Mouse (Mus musculus): Measurements from ENCODE around the gene Tmem74b.

Tmem74b gene

DNA sequence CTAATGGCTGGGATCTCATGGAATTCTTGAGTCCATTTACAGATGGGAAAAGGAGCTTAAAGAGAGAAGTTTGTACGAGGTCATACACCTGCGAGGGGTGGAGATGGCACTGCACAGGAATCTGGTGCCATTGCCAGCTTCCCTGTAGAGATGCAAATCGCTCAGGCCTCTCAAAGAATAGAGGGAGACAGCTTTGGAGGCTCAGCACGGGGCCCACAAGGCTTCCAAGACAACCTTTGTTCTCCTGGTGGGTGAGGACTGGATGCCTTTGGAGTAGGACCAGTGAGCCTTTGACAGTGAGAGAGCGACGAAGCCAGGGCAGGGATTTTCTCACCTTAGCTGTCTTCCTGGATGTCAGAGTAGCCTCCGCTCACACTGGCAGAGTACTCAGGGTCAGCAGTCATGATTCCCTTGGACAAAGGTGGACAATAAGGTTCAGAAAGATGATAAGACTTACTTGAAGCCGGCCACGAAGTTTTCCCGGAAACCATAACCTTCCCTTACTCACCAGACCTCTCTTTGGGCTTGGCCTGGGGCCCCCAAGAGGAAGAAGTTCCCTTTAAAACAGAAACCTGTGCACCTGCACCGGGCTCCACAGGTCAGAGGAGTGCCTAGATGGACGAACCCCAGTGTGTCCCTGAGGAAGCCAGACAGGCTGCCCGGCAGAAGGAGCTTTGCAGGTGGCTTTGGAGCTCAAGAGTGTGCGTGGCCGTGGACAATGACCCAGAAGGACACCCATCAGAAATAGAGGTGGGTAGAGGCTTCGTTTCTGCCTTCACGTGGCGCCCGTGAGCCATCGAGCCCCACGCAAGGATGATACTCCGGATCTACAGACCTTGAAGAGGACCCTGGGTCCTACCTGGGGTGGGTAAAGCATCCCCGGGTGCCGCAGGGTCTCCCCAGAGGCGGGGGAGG, at the start of gene Tmem74b:
Gene Tmem74b (plus strand): TSS at position 778 of the 915 bp plus-strand sequence.
- TF ChIP-seq GATA4 (IDR thresholded peaks at IDR 0.05; ENCODE audit: insufficient replicate concordance, low read length), result no peak

DNA sequence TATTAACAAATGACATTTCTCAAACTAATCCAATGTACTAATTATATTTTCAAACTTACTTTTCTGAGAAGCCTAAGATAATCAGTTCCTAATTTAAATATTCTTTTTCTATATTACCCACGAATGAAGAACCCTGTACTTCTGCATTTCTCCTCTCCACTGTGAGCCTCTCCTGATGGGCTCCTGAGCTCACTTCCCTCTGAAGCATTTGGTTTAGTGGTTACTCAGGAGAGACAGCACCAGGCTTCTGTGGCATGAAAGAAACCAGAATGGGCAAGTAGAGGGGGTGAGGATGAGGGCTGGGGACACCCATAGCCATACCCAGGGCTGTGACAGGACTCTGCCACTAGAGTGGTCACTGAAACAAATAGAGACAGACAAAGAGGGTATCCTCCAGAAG, 49.8 kb upstream of the Tmem74b start:
- no peak for TF ChIP-seq GATA4 (IDR thresholded peaks at IDR 0.05; ENCODE audit: insufficient replicate concordance, low read length)

GRCm38 (mm10) chr2:151668433-151668832, 33.4 kb upstream of the Tmem74b start, which contains the start of gene Rad21l:
TSS of gene Rad21l (minus strand) at chr2:151668533.
- TF ChIP-seq GATA4 (IDR thresholded peaks at IDR 0.05; ENCODE audit: insufficient replicate concordance, low read length), result no peak

GRCm38 (mm10) chr2:151670026-151670967, 31.5 kb upstream of the Tmem74b start:
- TF ChIP-seq GATA4 (IDR thresholded peaks at IDR 0.05; ENCODE audit: insufficient replicate concordance, low read length), result no peak

- TF ChIP-seq GATA4 (IDR thresholded peaks at IDR 0.05; ENCODE audit: insufficient replicate concordance, low read length), result no peak
These were observed 30.9 kb upstream of the Tmem74b start for GRCm38 (mm10) chr2:151670968-151671329.

GRCm38 (mm10) chr2:151676234-151676633, 25.6 kb upstream of the Tmem74b start:
- no peak for TF ChIP-seq GATA4 (IDR thresholded peaks at IDR 0.05; ENCODE audit: insufficient replicate concordance, low read length)

GRCm38 (mm10) chr2:151682357-151682756, 19.5 kb upstream of the Tmem74b start:
- TF ChIP-seq GATA4 (IDR thresholded peaks at IDR 0.05; ENCODE audit: insufficient replicate concordance, low read length), result no peak

DNA sequence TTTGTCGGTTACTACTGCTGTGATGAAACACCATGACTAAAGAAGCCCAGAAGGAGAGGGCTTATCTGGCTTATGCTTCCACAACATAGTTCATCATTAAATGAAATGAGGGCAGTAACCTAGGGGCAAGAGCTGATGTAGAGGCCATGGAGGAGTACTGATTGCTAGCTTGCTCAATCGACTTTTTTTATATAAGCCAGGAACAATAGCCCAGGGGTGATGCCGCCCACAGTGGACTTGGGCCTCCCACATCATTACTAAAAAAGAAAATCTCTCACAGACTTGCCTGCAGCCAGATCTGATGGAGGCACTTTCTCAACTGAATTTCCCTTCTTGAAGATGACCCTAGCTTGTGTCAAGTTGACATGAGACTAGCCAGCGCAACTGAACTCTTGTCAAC, 18.8 kb upstream of the Tmem74b start:
- no peak for TF ChIP-seq GATA4 (IDR thresholded peaks at IDR 0.05; ENCODE audit: insufficient replicate concordance, low read length)

GRCm38 (mm10) chr2:151702146-151702850, 490 bp downstream of the Tmem74b start:
- no peak for TF ChIP-seq GATA4 (IDR thresholded peaks at IDR 0.05; ENCODE audit: insufficient replicate concordance, low read length)

DNA sequence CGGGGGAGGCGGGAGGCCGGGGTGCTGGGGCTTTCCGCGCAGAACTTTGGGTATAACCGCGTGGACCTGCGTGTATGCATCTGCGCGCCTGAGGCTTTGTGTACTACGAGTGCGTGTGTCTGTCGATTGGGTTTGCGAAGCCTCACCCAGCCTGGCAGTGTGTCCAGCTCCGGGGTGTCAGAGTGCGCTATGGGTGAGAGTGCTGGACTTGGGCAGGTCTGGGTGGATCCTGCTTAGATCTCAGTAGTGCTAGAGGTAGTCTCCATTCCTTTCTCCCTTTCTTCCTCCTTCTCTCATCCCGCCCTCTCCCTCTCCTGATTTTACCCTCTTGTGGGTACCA, 1.0 kb downstream of the Tmem74b start:
- no peak for TF ChIP-seq GATA4 (IDR thresholded peaks at IDR 0.05; ENCODE audit: insufficient replicate concordance, low read length)

DNA sequence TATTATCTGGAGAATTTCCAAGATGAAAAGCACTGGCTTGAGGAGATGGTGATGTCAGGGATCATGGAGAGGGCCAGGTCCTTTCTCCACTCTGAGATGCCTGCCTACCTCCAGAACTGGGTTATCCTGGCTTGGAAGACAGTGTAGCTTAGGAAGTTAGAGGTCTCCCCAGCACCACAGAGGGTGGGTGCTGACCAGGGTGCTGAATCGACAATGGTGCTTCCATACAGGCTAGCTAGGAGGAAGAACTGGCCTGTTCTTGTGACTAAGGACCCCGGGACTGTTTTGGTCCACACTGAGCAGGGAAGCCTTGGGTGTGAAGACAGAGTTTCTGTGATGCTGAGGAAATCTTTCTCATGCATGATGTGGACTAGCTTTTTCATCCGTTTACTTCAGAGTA, 10.8 kb downstream of the Tmem74b start:
- TF ChIP-seq GATA4 (IDR thresholded peaks at IDR 0.05; ENCODE audit: insufficient replicate concordance, low read length), result no peak

DNA sequence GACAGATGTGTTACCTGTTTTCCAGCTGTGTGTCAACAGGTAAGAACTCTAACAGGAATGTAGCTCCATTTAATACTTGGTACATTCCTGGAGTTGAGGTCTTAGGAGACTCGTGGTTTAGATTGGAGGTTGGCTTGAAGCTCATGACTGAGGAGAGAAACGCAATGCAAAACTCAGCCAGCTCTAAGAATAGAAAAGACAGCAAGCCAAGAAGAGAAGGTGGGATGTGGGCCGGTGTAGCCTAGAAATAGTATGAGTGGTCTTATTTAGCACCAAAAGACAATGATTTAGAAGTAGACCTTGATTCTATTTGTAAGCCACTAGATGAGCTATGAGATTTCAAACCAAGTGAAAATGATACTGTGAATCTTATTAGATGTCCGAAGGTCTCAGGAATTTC, 13.7 kb downstream of the Tmem74b start:
- TF ChIP-seq GATA4 (IDR thresholded peaks at IDR 0.05; ENCODE audit: insufficient replicate concordance, low read length), result no peak

GRCm38 (mm10) chr2:151716318-151717055, 14.7 kb downstream of the Tmem74b start:
- TF ChIP-seq GATA4 (IDR thresholded peaks at IDR 0.05; ENCODE audit: insufficient replicate concordance, low read length), result no peak

- no peak for TF ChIP-seq GATA4 (IDR thresholded peaks at IDR 0.05; ENCODE audit: insufficient replicate concordance, low read length)
These were observed 22.3 kb downstream of the Tmem74b start for GRCm38 (mm10) chr2:151724094-151724493.
